Mouse (Mus musculus) gastrocnemius, adult 2 months (tissue): Measurements from ENCODE around the gene Srr. TPM values are rescaled to one million over a fixed set of nuclear protein-coding genes. Genes with fewer than 3 reads are reported as not detected.

Experiments
- DNase-seq: peaks from one replicate; pipeline ENCODE4 v3.0.0; 2022
- H3K27ac ChIP-seq: fragments of 200-600 bp; 2 replicates; pipeline ENCODE4 v1.8.1; 2022; ENCODE audit warnings: mild to moderate bottlenecking
- H3K4me3 ChIP-seq: fragments of 200-600 bp; 2 replicates; pipeline ENCODE4 v1.8.1; 2022; ENCODE audit warnings: mild to moderate bottlenecking, moderate library complexity
- CTCF ChIP-seq: fragments of 200-600 bp; IDR thresholded peaks from 2 replicates; pipeline ENCODE4 v1.8.1; 2022; ENCODE audit warnings: antibody characterized with exemption, mild to moderate bottlenecking, moderate library complexity
- intact Hi-C: fragments of 180-260 bp; cut with DNase I; formaldehyde crosslinking; loops from one replicate; pipeline ENCODE4 v1.15.1; 2025
- microRNA-seq: library from miRNA; unstranded; fragments of <30 nt; microRNA quantifications from one replicate; pipeline ENCODE4 v1.2.0, GENCODE M21; 2021
- total RNA-seq, 2 experiments: library from RNA; stranded (reverse); gene quantifications; 2 replicates each; pipeline ENCODE4 v1.2.3; 2021

Gene Srr
- total RNA-seq, 2 experiments from 2014 or later, result 18.9 to 26.7 TPM

DNA sequence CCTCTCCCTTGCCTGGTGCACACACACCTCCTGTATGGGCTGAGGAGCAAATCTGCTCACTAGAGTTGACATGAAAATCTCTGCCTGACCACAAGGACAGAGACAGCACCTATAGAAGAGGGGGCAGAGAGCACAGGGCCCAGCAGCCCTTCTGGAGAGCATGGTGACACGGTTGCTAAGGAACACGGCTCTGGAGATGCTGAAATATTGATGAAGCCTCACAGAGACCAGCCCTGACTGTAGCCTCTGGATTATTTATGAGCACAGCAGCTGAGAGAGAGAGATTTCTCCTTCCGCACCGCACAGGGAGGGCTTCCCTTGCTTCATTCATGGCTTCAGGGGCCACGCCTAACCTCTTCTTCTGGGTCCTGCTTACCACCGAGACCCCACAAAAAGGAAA lies 56.1 kb downstream of the Srr start:
- peak overlapping the region; percentile 74; the same call in 1 of the 2 replicates for H3K27ac ChIP-seq
- no peak for TF ChIP-seq CTCF
- H3K4me3 ChIP-seq, result no peak overlapping the region
- intact Hi-C loops, result no loop called here
- no peak for DNase-seq

DNA sequence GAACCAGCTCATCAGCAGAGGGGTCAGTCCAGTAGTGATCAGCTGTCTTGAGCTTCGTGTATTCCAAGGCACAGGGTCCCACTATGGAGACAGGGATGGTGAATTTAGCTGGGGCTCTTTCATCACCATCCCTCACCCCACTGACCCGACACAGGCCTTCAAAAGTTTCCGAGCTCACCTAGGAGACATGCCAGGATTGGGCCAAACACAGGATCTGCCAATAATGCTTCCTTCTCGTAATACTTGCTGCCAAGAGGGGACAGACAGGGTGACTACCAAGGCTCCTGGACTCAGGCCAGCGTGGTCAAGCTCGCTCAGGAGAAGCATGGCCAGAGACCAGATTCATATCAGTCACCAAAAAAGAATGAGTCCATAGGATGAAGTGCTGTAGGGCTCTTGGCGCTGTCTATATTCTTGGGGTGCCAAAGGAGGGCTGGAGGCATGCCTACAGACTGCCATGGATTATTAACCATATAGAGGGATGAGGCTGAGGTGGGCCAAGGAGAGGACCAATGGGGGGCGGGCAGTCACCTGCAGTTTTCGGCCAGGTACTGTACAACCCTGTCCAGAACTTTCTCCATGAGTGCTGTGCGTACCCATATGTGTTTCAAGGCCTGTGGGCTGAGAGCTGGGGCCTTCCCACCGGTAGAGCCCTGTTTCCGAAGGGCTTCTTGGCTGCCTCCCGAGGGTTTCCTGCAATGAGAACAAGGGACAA lies 57.5 kb downstream of the Srr start:
- intact Hi-C loops, result no loop called here
- TF ChIP-seq CTCF, result no peak
- peak; percentile 46 for DNase-seq
- H3K27ac ChIP-seq, result peak overlapping the region; percentile 89
- H3K4me3 ChIP-seq, result peak overlapping the region; percentile 49; the same call in 1 of the 2 replicates

DNA sequence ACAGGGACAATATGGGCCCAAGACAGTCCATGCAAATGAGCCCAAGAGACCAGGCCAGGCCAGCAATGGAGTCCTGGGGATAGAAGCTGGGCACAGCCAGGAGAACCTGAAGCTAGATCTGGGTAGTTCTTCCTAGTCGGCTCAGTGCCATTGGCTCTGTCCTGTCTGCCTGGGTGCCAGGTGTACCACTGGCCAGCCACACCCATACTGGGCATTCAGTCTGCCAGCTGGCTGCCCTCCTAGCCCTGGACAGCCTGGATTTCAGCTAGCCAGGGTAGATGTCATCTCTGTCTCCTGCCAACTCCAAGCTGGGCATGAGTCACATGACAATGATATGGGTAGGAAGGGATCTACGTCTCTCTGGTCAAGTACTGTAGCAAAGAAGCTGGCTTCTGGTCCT lies 58.6 kb downstream of the Srr start:
- DNase-seq, result peak; percentile 97
- H3K27ac ChIP-seq, result peak overlapping the region; percentile 89
- no peak for TF ChIP-seq CTCF
- intact Hi-C loops, result no loop called here
- H3K4me3 ChIP-seq, result peak overlapping the region; percentile 49

DNA sequence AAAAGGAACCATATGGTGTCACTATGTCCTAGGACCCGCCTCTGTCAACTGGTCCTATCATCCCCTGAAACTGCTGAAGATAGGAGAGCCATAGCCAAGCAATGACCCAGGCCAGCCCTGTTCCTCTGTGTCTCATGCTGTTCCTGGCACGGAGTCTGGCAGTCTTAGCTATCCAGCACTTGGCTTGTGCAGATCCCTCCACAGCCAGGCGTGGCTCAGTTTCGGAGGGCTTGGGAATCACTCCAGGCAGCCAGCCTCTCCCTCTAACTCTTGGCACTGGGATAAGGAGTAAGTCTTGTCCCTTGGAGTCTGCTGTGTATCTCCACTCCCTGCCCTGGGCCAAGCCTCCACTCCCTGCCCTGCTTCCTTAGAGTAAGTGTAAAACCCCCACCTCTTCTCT lies 59.1 kb downstream of the Srr start:
- intact Hi-C loops, result no loop called here
- TF ChIP-seq CTCF, result no peak
- H3K27ac ChIP-seq, result peak overlapping the region; percentile 89

DNA sequence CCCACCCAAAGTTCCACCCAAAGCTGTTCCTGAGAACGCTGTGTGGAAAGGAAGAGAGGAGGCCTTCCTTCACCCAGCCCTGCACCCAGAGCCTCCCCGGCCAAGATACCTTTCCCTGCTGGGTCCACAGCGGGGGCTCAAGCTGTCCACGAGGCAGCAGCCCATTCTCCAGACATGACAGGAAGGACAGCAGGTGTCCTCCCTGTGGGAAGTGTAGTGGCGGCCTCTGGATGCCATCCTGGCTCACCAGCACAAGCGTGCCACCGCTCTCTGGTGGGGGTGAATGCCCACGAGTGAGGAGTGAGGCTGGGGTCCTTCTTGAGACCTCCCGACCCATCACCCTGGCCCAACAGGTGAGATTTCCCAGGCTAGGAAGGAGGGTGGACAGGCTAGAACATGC lies 60.5 kb downstream of the Srr start:
- DNase-seq, result no peak
- Histone ChIP-seq H3K27ac (peak overlapping the region; percentile 70), H3K4me3 (no peak overlapping the region)
- intact Hi-C loops, result no loop called here
- no peak for TF ChIP-seq CTCF

More for the DNA sequence above, 59.1 kb downstream of the Srr start:
- DNase-seq, result peak; percentile 96
- peak overlapping the region; percentile 46 for H3K4me3 ChIP-seq

DNA sequence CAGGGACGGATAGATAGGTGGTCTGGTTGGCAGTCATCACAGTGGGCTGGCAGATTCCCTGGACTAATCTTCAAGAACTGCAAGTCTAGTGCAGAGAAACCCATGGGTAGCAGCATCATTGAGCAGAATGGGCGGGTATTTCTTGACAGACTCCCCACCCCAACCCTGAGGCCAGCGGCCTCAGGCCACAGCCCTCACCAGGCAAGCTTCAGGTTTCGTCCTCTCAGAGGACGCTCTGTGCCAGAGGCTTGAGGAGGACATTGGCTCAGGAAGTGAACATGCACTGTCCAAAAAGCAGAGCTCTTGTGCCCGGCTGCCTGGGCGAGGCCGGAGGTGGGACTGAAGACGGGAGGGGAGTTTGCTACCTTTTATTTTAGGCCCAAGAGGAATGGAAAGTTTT lies 61.3 kb downstream of the Srr start:
- Histone ChIP-seq H3K27ac (peak overlapping the region; percentile 70), H3K4me3 (no peak overlapping the region)
- intact Hi-C loops, result no loop called here
- peak; percentile 62 for DNase-seq
- no peak for TF ChIP-seq CTCF

DNA sequence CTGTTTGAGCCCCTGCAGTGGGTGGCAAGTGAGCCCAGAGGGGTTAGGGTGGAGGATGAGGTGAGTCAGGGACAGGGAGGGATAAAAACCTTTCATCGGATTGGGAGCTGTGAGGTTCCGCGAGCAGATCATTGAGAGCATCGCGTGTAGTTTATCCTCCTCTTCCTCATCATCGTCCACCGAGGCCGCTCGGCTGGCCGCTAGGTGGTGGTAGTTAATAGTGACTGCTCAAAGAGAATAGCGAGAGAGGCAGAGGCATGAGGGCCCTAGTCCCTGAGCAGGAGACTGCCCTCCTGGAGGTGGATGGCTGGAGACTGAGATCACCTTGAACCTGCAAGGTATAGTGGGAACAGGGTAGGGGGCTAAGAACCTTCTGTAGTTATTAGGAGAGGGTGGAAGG lies 62.3 kb downstream of the Srr start:
- TF ChIP-seq CTCF, result peak; percentile 58
- Histone ChIP-seq H3K27ac (no peak overlapping the region), H3K4me3 (no peak overlapping the region)
- intact Hi-C loops, result no loop called here
- peak; percentile 50 for DNase-seq

DNA sequence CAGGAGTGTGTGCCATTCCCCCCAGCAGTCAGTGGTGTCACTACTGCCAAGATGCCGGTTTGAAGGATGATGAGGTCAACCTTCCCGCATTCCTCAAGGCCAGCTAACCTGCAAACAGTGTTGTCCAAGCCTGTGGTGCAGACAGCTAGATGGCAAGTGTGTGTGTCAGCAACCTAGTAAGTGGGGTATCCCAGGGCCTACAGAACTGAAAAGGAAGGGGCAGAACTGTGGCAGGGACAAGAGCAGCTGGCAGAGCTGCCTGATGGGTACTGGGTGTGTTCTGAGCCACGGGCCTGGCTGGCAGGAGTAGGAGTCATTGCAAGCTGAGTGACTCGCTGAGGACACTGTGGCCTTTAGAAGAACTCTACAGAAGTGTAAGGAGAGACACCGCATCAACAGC lies 63.6 kb downstream of the Srr start:
- intact Hi-C loops, result no loop called here
- DNase-seq, result no peak
- TF ChIP-seq CTCF, result no peak
- H3K4me3 ChIP-seq, result no peak overlapping the region
- H3K27ac ChIP-seq, result no peak overlapping the region

DNA sequence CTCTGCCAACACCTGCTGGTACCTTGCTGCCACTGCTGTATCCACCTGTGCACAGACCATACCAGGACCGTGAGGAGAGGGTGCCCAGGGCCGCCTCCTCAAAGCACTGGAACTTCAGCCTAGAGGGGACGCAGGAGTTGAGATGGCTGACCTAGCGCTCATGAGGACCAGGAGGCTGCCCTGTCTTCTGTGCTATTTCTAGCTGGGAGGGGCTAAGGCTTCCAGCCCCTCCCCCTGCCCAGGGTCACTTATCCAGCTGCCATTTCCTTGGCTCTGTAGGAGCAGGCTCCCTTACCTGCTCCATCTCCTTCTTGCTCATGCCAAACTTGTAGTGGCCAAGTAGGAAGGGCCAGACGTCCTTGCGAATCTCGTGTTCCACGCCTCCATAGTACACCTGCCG lies 68.0 kb downstream of the Srr start:
- H3K27ac ChIP-seq, result no peak overlapping the region
- DNase-seq, result no peak
- no peak overlapping the region for H3K4me3 ChIP-seq
- no peak for TF ChIP-seq CTCF
- intact Hi-C loops, result no loop called here

Small RNA genes within 50 kb of the gene (microRNA-seq; reads per million reads assigned to microRNA genes)
- not detected for gene Mir6926

Other genes starting within 250 kb of the Srr start
- gene Pafah1b1, start 201.3 kb downstream of the Srr start, total RNA-seq, result 100 to 1,000 TPM; 127 to 141 TPM
- gene Mettl16, start 155.1 kb downstream of the Srr start, total RNA-seq, result 10 to 100 TPM; 11.5 to 13.6 TPM
- 10 to 100 TPM in 1 of 2 experiments, 1 to 10 TPM in 1; 6.1 to 11.6 TPM for gene Mnt, start 95.0 kb downstream of the Srr start, total RNA-seq
- 1 to 10 TPM; 2.1 TPM for gene Sgsm2, start 28.9 kb downstream of the Srr start, total RNA-seq
- gene Tsr1, start 27.9 kb downstream of the Srr start, total RNA-seq, result 10 to 100 TPM; 24.7 to 28.9 TPM
- gene Smg6, start 125 bp downstream of the Srr start, total RNA-seq, result 10 to 100 TPM; 11.9 to 12.4 TPM
- gene Hic1, start 243.6 kb upstream of the Srr start, total RNA-seq, result 1 to 10 TPM; 4.6 to 6.6 TPM